Mouse (Mus musculus): ENCODE results near the gene Palld. TPM values are rescaled to one million over a fixed set of nuclear protein-coding genes. Genes with fewer than 3 reads are reported as not detected.

The Palld gene
- polyA plus RNA-seq, 1 experiment from 2014 or later: 62.9 TPM

GRCm38 (mm10) chr8:61722226-61722625 lies 180.3 kb downstream of the Palld start:
- DNase-seq (ENCODE audit: low spot score): no peak
- Histone ChIP-seq H3K9me3 (ENCODE audit: control insufficient read depth, low read length) (no peaks in the 10 kb centered on the region; the same call in none of the 2 replicates), H3K4me3 (ENCODE audit: low read depth, low read length) (no peak overlapping the region), H3K27me3 (ENCODE audit: control insufficient read depth, insufficient read depth, low read length) (no peaks in the 10 kb centered on the region), H3K27ac (replicated peaks; ENCODE audit: low read depth, low read length) (no peak overlapping the region), H3K4me1 (ENCODE audit: control insufficient read depth, insufficient read depth, low read length) (no peaks in the 10 kb centered on the region), H3K36me3 (ENCODE audit: control insufficient read depth, insufficient read depth, low read length) (peaks cover 4% of the 10 kb centered on the region; the same call in 1 of the 2 replicates), H3K9ac (ENCODE audit: low read length) (no peak overlapping the region), H3K4me2 (ENCODE audit: low read depth, severe bottlenecking) (no peak overlapping the region)
- WGBS: 92% methylated on average over 9 of the region's 9 CpGs
- ATAC-seq (ENCODE audit: insufficient number of reproducible peaks, low FRiP score, low TSS enrichment, low read depth): no peak

- WGBS: 35% methylated on average over 14 of the region's 14 CpGs
- ATAC-seq (ENCODE audit: insufficient number of reproducible peaks, low FRiP score, low TSS enrichment, low read depth) (no peak), DNase-seq (ENCODE audit: low spot score) (no peak)
- Histone ChIP-seq H3K27ac (replicated peaks; ENCODE audit: low read depth, low read length) (no peak overlapping the region), H3K9ac (ENCODE audit: low read length) (no peak overlapping the region), H3K4me2 (ENCODE audit: low read depth, severe bottlenecking) (no peak overlapping the region), H3K4me1 (ENCODE audit: control insufficient read depth, insufficient read depth, low read length) (peaks cover 7% of the 10 kb centered on the region; the same call in 1 of the 2 replicates), H3K27me3 (ENCODE audit: control insufficient read depth, insufficient read depth, low read length) (no peaks in the 10 kb centered on the region), H3K36me3 (ENCODE audit: control insufficient read depth, insufficient read depth, low read length) (peaks cover 4% of the 10 kb centered on the region; the same call in 1 of the 2 replicates), H3K4me3 (ENCODE audit: low read depth, low read length) (no peak overlapping the region), H3K9me3 (ENCODE audit: control insufficient read depth, low read length) (no peaks in the 10 kb centered on the region; the same call in none of the 2 replicates)
Observed at GRCm38 (mm10) chr8:61715351-61716125, 187.0 kb downstream of the Palld start.

- WGBS: 23% methylated on average over 6 of the region's 6 CpGs
Observed at GRCm38 (mm10) chr8:61714293-61714831, 188.1 kb downstream of the Palld start.

GRCm38 (mm10) chr8:61713195-61713990 lies 189.1 kb downstream of the Palld start:
- H3K4me2 ChIP-seq (ENCODE audit: low read depth, severe bottlenecking): no peak overlapping the region
- no peaks in the 10 kb centered on the region; the same call in none of the 2 replicates for H3K9me3 ChIP-seq (ENCODE audit: control insufficient read depth, low read length)
- no peaks in the 10 kb centered on the region for H3K27me3 ChIP-seq (ENCODE audit: control insufficient read depth, insufficient read depth, low read length)
- H3K27ac ChIP-seq (replicated peaks; ENCODE audit: low read depth, low read length): no peak overlapping the region
- H3K36me3 ChIP-seq (ENCODE audit: control insufficient read depth, insufficient read depth, low read length): peaks cover 2% of the 10 kb centered on the region; the same call in 1 of the 2 replicates
- 92% methylated on average over 16 of the region's 16 CpGs for WGBS
- no peak for ATAC-seq (ENCODE audit: insufficient number of reproducible peaks, low FRiP score, low TSS enrichment, low read depth)
- no peak overlapping the region for H3K4me3 ChIP-seq (ENCODE audit: low read depth, low read length)
- no peak overlapping the region for H3K9ac ChIP-seq (ENCODE audit: low read length)
- no peak for DNase-seq (ENCODE audit: low spot score)
- peaks cover 7% of the 10 kb centered on the region; the same call in 1 of the 2 replicates for H3K4me1 ChIP-seq (ENCODE audit: control insufficient read depth, insufficient read depth, low read length)

More at GRCm38 (mm10) chr8:61714293-61714831, 188.1 kb downstream of the Palld start:
- Histone ChIP-seq H3K4me2 (ENCODE audit: low read depth, severe bottlenecking) (no peak overlapping the region), H3K4me1 (ENCODE audit: control insufficient read depth, insufficient read depth, low read length) (peaks cover 7% of the 10 kb centered on the region; the same call in 1 of the 2 replicates), H3K9ac (ENCODE audit: low read length) (no peak overlapping the region), H3K4me3 (ENCODE audit: low read depth, low read length) (no peak overlapping the region), H3K36me3 (ENCODE audit: control insufficient read depth, insufficient read depth, low read length) (peaks cover 4% of the 10 kb centered on the region; the same call in 1 of the 2 replicates), H3K27me3 (ENCODE audit: control insufficient read depth, insufficient read depth, low read length) (no peaks in the 10 kb centered on the region), H3K27ac (replicated peaks; ENCODE audit: low read depth, low read length) (no peak overlapping the region), H3K9me3 (ENCODE audit: control insufficient read depth, low read length) (no peaks in the 10 kb centered on the region; the same call in none of the 2 replicates)
- ATAC-seq (ENCODE audit: insufficient number of reproducible peaks, low FRiP score, low TSS enrichment, low read depth): no peak
- DNase-seq (ENCODE audit: low spot score): no peak

GRCm38 (mm10) chr8:61712426-61712825 lies 190.1 kb downstream of the Palld start:
- no peak overlapping the region for H3K9ac ChIP-seq (ENCODE audit: low read length)
- no peaks in the 10 kb centered on the region for H3K27me3 ChIP-seq (ENCODE audit: control insufficient read depth, insufficient read depth, low read length)

GRCm38 (mm10) chr8:61708586-61709305 lies 193.7 kb downstream of the Palld start:
- H3K27ac ChIP-seq (replicated peaks; ENCODE audit: low read depth, low read length): no peak overlapping the region
- 80% methylated on average over 8 of the region's 8 CpGs for WGBS
- no peak for DNase-seq (ENCODE audit: low spot score)
- H3K4me2 ChIP-seq (ENCODE audit: low read depth, severe bottlenecking): no peak overlapping the region
- H3K4me1 ChIP-seq (ENCODE audit: control insufficient read depth, insufficient read depth, low read length): no peaks in the 10 kb centered on the region
- H3K4me3 ChIP-seq (ENCODE audit: low read depth, low read length): no peak overlapping the region
- H3K9me3 ChIP-seq (ENCODE audit: control insufficient read depth, low read length): no peaks in the 10 kb centered on the region
- 0 out of 2 replicates have a peak, but pooled peaks have one; percentile 44 for ATAC-seq (ENCODE audit: insufficient number of reproducible peaks, low FRiP score, low TSS enrichment, low read depth)
- H3K27me3 ChIP-seq (ENCODE audit: control insufficient read depth, insufficient read depth, low read length): no peaks in the 10 kb centered on the region
- H3K36me3 ChIP-seq (ENCODE audit: control insufficient read depth, insufficient read depth, low read length): no peaks in the 10 kb centered on the region
- H3K9ac ChIP-seq (ENCODE audit: low read length): no peak overlapping the region

More at GRCm38 (mm10) chr8:61712426-61712825, 190.1 kb downstream of the Palld start:
- Histone ChIP-seq H3K9me3 (ENCODE audit: control insufficient read depth, low read length) (no peaks in the 10 kb centered on the region), H3K4me1 (ENCODE audit: control insufficient read depth, insufficient read depth, low read length) (peaks cover 7% of the 10 kb centered on the region; the same call in 1 of the 2 replicates), H3K4me2 (ENCODE audit: low read depth, severe bottlenecking) (no peak overlapping the region), H3K4me3 (ENCODE audit: low read depth, low read length) (no peak overlapping the region), H3K36me3 (ENCODE audit: control insufficient read depth, insufficient read depth, low read length) (no peaks in the 10 kb centered on the region), H3K27ac (replicated peaks; ENCODE audit: low read depth, low read length) (no peak overlapping the region)
- 94% methylated on average over 2 of the region's 2 CpGs for WGBS
- no peak for DNase-seq (ENCODE audit: low spot score)
- no peak for ATAC-seq (ENCODE audit: insufficient number of reproducible peaks, low FRiP score, low TSS enrichment, low read depth)

GRCm38 (mm10) chr8:61705491-61705890 lies 197.0 kb downstream of the Palld start:
- Histone ChIP-seq H3K27ac (replicated peaks; ENCODE audit: low read depth, low read length) (no peak overlapping the region), H3K36me3 (ENCODE audit: control insufficient read depth, insufficient read depth, low read length) (no peaks in the 10 kb centered on the region), H3K9ac (ENCODE audit: low read length) (no peak overlapping the region), H3K4me1 (ENCODE audit: control insufficient read depth, insufficient read depth, low read length) (peaks cover 11% of the 10 kb centered on the region; the same call in 1 of the 2 replicates), H3K4me3 (ENCODE audit: low read depth, low read length) (no peak overlapping the region), H3K9me3 (ENCODE audit: control insufficient read depth, low read length) (no peaks in the 10 kb centered on the region), H3K4me2 (ENCODE audit: low read depth, severe bottlenecking) (no peak overlapping the region), H3K27me3 (ENCODE audit: control insufficient read depth, insufficient read depth, low read length) (no peaks in the 10 kb centered on the region)
- DNase-seq (ENCODE audit: low spot score): no peak
- no peak for ATAC-seq (ENCODE audit: insufficient number of reproducible peaks, low FRiP score, low TSS enrichment, low read depth)
- WGBS: 91% methylated on average over 3 of the region's 3 CpGs

Measured in limb, embryonic 11.5 days (tissue).